Mouse (Mus musculus) limb, embryonic 14.5 days (tissue): ENCODE results near the gene Sowahb. TPM values are rescaled to one million over a fixed set of nuclear protein-coding genes. Genes with fewer than 3 reads are reported as not detected.

Source experiments
- ATAC-seq: fragments of 200-750 bp; cut with Nextera tagmentation; 2 replicates; pipeline ENCODE4 v1.8.0; 2017; ENCODE audit warnings: low read depth, moderate number of reproducible peaks, moderate TSS enrichment; ENCODE audit not compliant: low FRiP score
- DNase-seq: peaks from one replicate; pipeline ENCODE4 v3.0.0-alpha.2; 2015; ENCODE audit warnings: low spot score
- H3K27ac ChIP-seq: fragments of 300-500 bp; sonication (generic); replicated peaks from 2 replicates; pipeline ENCODE4 v1.5.1; 2014; ENCODE audit warnings: low read depth, mild to moderate bottlenecking, low read length, moderate library complexity, mixed read lengths
- H3K27me3 ChIP-seq: fragments of 300-500 bp; sonication (generic); 2 replicates; pipeline ENCODE4 v1.6.1; 2014; ENCODE audit warnings: low read length, mixed read lengths; ENCODE audit not compliant: control insufficient read depth, insufficient read depth
- H3K36me3 ChIP-seq: fragments of 300-500 bp; sonication (generic); 2 replicates; pipeline ENCODE4 v1.6.1; 2014; ENCODE audit warnings: mild to moderate bottlenecking, low read length, moderate library complexity, mixed read lengths; ENCODE audit not compliant: control insufficient read depth, insufficient read depth
- H3K4me1 ChIP-seq: fragments of 300-500 bp; sonication (generic); 2 replicates; pipeline ENCODE4 v1.6.1; 2014; ENCODE audit warnings: antibody characterized with exemption, low read length, mixed read lengths; ENCODE audit not compliant: control insufficient read depth, insufficient read depth
- H3K4me2 ChIP-seq: fragments of 300-500 bp; sonication (generic); replicated peaks from 2 replicates; pipeline ENCODE4 v1.6.1; 2014; ENCODE audit warnings: low read depth, mild to moderate bottlenecking, low read length, moderate library complexity; ENCODE audit not compliant: severe bottlenecking
- H3K4me3 ChIP-seq: fragments of 300-500 bp; sonication (generic); replicated peaks from 2 replicates; pipeline ENCODE4 v1.5.1; 2014; ENCODE audit warnings: low read length
- H3K9ac ChIP-seq: fragments of 300-500 bp; sonication (generic); 2 replicates; pipeline ENCODE4 v1.6.1; 2014; ENCODE audit warnings: mild to moderate bottlenecking, low read depth, low read length, moderate library complexity; ENCODE audit not compliant: severe bottlenecking
- H3K9me3 ChIP-seq: fragments of 300-500 bp; sonication (generic); 2 replicates; pipeline ENCODE4 v1.6.1; 2016; ENCODE audit warnings: low read length; ENCODE audit not compliant: control insufficient read depth
- POLR2A ChIP-seq: fragments of 200-500 bp; IDR thresholded peaks from 2 replicates; pipeline ENCODE4 v1.8.0; 2012; ENCODE audit warnings: inconsistent platforms, mild to moderate bottlenecking, moderate library complexity, borderline replicate concordance; ENCODE audit not compliant: insufficient read depth, insufficient read length; ENCODE audit errors: extremely low read depth
- WGBS: fragments of 180-500 bp; shearing (Covaris S2); extraction: QIAGEN DNeasy Blood & Tissue Kit; methylation state at CpG from one replicate; pipeline ENCODE4 v1.1.7; 2014; 5-methylcytosine and 5-hydroxymethylcytosine counted together
- polyA plus RNA-seq, 2 experiments: library from polyadenylated mRNA; depleted of rRNA in 1 of 2; stranded (reverse) in 1 of 2; unstranded in 1 of 2; fragments of >200 nt; fragmentation: Nextera tagmentation in 1 of 2; extraction: Ambion mirVana in 1 of 2; gene quantifications; 2 replicates each; pipeline versions ENCODE4 v1.2.1 to v1.2.3; 2012 to 2014

Gene Sowahb
- polyA plus RNA-seq, 2 experiments: 0.34 to 0.73 TPM

DNA sequence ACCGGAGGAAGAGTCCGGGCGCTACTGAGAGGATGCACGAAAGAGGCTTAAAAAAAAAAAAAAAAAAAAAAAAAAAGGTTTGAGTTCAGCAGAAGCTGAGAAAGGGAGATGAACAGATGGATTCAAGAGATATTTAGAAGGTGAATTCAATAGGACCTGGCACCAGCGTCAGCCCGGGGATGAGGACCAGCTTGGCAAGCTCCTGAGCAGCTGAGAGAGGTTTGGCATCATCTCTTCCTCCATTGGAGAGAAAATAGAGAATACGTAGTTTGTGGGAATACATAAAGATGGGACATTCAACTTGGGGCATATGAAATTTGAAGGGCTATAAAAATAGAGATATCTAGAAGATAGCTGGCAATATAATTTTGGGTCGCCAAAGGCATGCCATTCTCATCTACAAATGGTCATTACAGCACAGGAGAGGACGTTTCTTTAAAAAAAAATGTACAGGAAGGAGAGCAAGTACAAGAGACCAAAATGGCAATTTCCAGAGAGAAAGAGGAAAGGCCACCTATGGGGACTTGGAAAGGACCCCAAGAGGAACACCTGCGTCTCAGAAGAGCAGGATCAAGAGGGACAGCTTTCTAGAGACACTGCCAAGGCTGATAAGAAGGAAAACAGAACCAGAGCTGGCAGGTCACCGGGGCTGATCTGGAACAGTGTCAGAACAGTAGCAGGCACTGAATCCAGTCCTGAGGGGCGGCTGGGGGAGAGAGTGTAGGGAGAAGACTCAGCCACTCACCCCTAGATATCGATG is 3.8 kb upstream of the Sowahb start:
- H3K27me3 ChIP-seq: peaks cover 39% of the 10 kb centered on the region

DNA sequence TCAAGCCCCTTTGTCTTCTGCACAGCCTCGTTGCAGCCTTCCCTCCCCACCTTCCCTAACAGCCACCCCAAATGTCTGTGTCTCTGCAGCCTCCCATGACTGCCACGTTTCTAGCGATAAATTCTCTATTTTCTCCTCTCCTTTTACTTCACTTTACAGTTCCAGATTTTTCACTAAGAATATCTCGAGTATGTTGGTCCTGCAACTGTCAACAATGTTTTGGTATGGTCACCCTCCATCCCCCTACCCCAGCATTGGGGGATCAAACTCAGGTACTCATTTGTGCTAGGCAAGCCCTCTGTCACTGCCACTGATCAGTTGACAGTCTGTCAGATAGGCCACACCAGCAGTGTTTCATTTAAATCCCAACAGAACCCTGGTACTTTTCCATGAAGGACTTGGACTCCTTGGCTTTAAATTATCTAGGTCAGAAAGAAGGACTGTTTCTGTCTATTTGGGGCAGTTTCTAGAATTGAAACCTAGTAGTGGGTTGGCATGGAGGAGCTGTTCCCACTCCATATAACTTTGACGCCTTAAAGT is 1.6 kb upstream of the Sowahb start:
- ATAC-seq (no peak), DNase-seq (no peak)
- peaks cover 61% of the 10 kb centered on the region for H3K27me3 ChIP-seq
- 27% methylated on average over 5 of the region's 5 CpGs for WGBS
- H3K4me1 ChIP-seq: peaks cover 17% of the 10 kb centered on the region
- H3K36me3 ChIP-seq: no peaks in the 10 kb centered on the region
- TF ChIP-seq POLR2A: no peak
- H3K4me3 ChIP-seq: no peak overlapping the region
- no peak overlapping the region for H3K9ac ChIP-seq
- H3K4me2 ChIP-seq: no peak overlapping the region
- H3K27ac ChIP-seq: no peak overlapping the region
- H3K9me3 ChIP-seq: no peaks in the 10 kb centered on the region

More for the DNA sequence above, 3.8 kb upstream of the Sowahb start:
- ATAC-seq (no peak), DNase-seq (no peak)
- no peak overlapping the region for H3K9ac ChIP-seq
- H3K9me3 ChIP-seq: no peaks in the 10 kb centered on the region
- H3K36me3 ChIP-seq: no peaks in the 10 kb centered on the region
- no peak overlapping the region for H3K27ac ChIP-seq
- H3K4me1 ChIP-seq: peaks cover 16% of the 10 kb centered on the region
- 67% methylated on average over 13 of the region's 13 CpGs for WGBS
- H3K4me2 ChIP-seq: no peak overlapping the region
- TF ChIP-seq POLR2A: no peak
- H3K4me3 ChIP-seq: no peak overlapping the region

DNA sequence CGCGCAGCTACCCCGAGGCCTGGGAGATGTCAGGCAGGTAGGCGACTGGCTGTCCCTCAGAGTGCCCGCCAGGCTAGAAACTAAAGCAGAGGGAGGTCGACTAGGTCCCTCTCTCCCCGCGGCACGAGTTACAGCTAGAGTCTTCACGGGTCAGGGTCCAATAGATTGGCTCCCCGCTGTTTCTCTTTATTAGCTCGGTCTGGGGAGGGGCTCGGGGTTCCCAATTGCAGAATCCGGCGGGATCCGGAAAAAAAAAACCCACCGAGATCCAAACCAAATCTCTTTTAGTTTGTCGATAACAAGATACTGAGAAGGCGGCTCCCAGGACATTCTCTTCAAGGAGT is 521 bp upstream of the Sowahb start:
- H3K4me2 ChIP-seq: peak overlapping the region; percentile 97
- H3K4me3 ChIP-seq: peak overlapping the region; percentile 49
- no peak for TF ChIP-seq POLR2A
- peaks cover 17% of the 10 kb centered on the region for H3K4me1 ChIP-seq
- H3K36me3 ChIP-seq: no peaks in the 10 kb centered on the region
- DNase-seq: no peak
- no peaks in the 10 kb centered on the region for H3K9me3 ChIP-seq
- peaks cover 64% of the 10 kb centered on the region for H3K27me3 ChIP-seq
- no peak for ATAC-seq
- under 1% methylated on average over 18 of the region's 19 CpGs for WGBS
- no peak overlapping the region for H3K27ac ChIP-seq
- peak overlapping the region; percentile 41 for H3K9ac ChIP-seq

DNA sequence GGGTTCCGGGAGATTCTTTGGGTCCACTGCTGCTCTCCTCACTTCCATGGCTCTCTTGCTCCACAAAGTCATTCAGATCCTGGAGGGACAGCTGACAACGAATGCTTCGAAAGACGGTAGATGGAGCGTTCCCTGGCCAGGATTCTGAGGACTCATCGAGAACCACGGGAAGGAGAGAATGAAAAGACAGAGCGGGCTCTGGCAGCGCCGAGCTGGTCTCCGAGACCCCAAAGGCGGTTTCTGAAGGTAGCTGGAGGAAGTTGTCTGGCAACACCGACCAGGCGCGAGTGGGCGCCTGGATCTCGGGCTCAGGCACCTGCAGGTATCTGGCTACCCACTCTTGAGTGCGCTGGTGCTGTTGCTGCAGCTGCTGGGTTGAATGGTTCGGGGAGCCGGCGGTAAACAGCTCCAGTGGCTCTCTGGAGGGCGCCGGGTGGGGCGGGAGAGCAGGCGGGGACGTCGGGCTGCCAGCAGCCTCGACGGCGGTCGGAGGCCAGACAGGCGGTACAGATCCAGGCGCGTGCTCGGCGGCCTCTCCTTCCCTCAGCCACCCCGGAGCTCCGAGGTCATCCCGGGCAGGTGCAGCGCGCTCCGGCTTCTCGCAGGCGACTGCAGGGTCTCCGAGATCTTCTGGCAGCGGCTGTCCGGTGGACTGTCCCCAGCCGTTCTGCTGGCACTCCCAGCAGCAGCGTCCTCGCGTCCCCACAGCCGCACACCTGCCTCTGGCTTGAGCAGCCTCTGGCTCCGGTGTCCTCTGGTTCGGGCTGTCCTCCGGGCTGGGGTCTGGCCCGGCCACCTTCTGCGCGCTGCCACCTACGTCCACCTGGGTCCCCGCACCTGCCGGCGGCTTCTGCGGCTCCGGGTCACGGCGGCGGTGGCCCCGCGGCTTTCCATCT is 886 bp downstream of the Sowahb start:
- no peaks in the 10 kb centered on the region for H3K9me3 ChIP-seq
- H3K4me1 ChIP-seq: peaks cover 17% of the 10 kb centered on the region
- peak overlapping the region; percentile 49 for H3K4me3 ChIP-seq
- WGBS: 3% methylated on average over 57 of the region's 69 CpGs
- 0 out of 2 replicates have a peak, but pooled peaks have one; percentile 20 for ATAC-seq
- H3K27ac ChIP-seq: no peak overlapping the region
- peaks cover 64% of the 10 kb centered on the region for H3K27me3 ChIP-seq
- TF ChIP-seq POLR2A: no peak
- no peaks in the 10 kb centered on the region for H3K36me3 ChIP-seq
- H3K4me2 ChIP-seq: peak overlapping the region; percentile 97
- DNase-seq: no peak
- peak overlapping the region; percentile 41; the same call in 1 of the 2 replicates for H3K9ac ChIP-seq
